Mouse (Mus musculus) spleen, adult 12 weeks (tissue): ENCODE results near the gene Fam78a.

Experiments
- DNase-seq: peaks from one replicate; pipeline ENCODE4 v3.0.0; 2022; ENCODE audit warnings: low spot score

Gene Fam78a

GRCm38 (mm10) chr2:32066005-32066404 is 18.7 kb downstream of the Fam78a start:
- DNase-seq: no peak

GRCm38 (mm10) chr2:32065371-32065791 is 19.3 kb downstream of the Fam78a start:
- DNase-seq: no peak

DNA sequence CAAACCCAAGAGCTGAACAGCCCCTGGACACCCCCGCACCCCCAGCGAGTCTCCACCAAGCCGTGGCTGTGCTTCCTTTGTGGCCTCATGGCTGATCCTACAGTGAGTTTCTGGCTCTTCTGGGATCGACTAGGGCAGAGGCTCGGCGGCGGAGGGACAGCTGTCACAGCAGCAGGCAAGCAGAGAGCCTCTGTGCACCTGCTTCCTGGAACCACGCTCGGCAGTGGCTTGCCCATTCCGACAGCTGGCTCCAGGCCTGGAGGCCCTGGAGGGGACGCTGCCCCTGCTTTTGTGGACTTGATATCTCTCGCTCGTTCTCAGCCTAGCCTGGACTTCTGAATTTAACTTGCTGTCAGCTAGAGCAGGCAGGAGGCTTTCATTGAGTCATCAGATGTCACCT is 19.7 kb downstream of the Fam78a start:
- DNase-seq: no peak

GRCm38 (mm10) chr2:32063451-32064151 is 21.1 kb downstream of the Fam78a start:
- no peak for DNase-seq

GRCm38 (mm10) chr2:32062626-32063410 is 21.8 kb downstream of the Fam78a start:
- DNase-seq: no peak

DNA sequence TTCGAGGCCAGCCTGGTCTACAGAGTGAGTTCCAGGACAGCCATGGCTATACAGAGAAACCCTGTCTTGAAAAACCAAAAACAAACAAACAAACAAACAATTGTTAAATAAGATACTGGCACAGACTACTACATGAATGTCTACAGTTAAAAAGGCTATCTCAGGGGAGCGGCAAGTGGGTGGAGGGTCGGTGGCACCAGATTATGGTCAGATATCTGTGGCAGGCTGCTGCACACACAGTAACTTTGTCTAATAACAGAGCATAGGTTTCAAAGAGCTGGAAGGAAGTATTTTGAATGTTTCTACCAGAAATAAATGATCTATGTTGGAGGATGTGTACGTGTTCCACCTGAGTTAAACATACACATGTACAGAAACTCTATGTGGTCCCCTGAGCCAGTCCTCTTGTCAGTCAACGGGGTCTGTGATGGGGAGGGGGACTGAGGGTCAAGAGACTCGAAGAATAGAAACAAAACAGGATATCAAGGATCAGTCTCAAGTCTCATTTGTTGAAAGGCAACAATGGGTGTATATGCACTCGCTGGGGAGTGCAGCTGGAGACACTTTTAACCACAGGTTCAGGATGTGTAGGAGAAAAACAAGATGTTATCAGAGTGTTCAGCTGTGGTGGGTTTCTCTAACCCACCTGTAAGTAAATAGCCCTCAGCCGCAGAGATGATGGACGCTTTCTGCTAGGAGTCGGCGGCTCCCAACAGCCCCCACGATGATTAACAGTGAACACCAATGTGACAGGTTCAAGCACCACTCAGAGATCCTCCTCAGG is 22.7 kb downstream of the Fam78a start:
- no peak for DNase-seq

GRCm38 (mm10) chr2:32061189-32061588 is 23.5 kb downstream of the Fam78a start:
- DNase-seq: no peak

GRCm38 (mm10) chr2:32060228-32060805 is 24.3 kb downstream of the Fam78a start:
- DNase-seq: no peak

- no peak for DNase-seq
These were observed 25.0 kb downstream of the Fam78a start for GRCm38 (mm10) chr2:32059613-32060012.

GRCm38 (mm10) chr2:32058716-32059115 is 25.9 kb downstream of the Fam78a start:
- no peak for DNase-seq

DNA sequence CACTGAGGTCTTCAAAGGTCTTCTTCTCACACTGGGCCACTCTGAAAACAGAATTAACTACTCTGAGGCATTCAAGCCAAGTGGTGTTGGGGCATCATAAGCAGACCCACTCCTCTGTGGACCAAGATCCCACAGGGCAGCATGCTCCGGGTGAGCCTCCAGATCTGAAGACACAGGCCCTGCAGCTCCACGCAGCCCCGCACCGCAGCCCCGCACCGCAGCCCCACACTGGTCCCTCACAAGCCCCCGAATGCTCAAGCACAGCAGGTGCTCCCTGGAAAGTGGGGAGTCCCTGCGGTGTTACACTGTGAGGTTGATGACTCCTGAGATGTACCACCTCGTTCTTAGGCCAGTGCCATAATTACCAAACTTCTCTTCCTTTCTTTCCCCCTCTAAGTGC is 26.4 kb downstream of the Fam78a start:
- no peak for DNase-seq

GRCm38 (mm10) chr2:32057794-32058193 is 26.9 kb downstream of the Fam78a start:
- no peak for DNase-seq

GRCm38 (mm10) chr2:32057360-32057759 is 27.3 kb downstream of the Fam78a start:
- no peak for DNase-seq

DNA sequence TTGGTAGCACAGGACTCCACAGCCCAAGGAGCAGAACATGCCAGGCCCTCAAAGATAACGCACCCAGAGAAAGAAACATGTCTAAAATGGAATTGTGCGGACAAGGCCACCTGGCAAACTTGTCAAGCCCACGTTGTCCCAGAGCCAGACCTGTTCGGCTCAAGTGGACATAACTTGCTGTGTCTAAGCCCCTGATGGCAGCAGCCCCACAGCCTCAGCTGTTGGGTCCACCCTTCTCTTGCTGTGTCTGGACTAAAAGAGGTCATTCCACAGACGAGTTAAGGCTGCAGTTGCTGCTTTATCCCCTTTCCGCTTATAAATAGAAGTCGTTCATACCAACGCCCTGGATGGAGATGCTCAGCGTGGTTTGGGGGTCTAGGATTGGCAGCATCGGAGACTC is 28.1 kb downstream of the Fam78a start:
- no peak for DNase-seq

GRCm38 (mm10) chr2:32055357-32055965 is 29.2 kb downstream of the Fam78a start:
- no peak for DNase-seq

GRCm38 (mm10) chr2:32052418-32052817 is 32.2 kb downstream of the Fam78a start:
- no peak for DNase-seq

DNA sequence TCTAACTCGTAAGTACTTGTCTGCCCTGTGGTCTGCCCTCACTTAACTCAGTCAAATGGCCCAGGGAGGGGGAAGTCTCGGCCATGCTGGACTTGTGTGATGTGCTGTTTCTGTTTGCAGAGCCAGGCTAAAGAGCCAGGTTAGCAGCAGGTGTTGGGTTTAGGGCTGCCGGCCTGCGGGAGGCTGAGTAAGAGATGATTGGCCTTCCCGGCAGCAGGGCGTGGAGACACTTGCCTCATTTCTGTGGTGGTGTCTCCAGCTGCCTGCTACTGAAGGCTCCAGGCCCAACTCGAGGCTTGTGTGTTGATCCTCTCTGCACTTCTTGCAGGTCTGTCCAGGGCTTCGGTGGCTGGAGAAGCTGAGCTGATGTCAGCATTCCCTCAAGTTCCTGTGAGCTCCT is 32.9 kb downstream of the Fam78a start:
- no peak for DNase-seq

GRCm38 (mm10) chr2:32047323-32047722 is 37.3 kb downstream of the Fam78a start:
- no peak for DNase-seq

DNA sequence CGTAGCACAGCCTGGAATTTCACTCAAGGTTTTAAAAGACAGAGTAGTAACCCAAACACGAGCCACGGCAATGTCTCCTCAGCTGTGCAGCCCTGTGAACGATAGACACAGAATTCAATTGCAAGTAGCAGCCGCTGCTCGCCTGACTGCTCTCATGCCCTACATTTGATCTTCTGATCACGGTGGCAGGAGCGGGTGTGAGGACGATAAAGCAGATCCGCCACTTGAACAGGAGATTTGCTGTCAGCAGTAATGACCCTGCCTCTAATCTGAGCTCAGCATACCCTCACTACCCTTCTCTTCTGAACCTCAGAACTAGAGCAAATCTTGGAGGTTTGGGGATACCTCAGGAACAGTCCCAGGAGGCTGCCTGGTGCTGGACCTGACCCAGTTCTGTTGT is 38.6 kb downstream of the Fam78a start:
- no peak for DNase-seq

DNA sequence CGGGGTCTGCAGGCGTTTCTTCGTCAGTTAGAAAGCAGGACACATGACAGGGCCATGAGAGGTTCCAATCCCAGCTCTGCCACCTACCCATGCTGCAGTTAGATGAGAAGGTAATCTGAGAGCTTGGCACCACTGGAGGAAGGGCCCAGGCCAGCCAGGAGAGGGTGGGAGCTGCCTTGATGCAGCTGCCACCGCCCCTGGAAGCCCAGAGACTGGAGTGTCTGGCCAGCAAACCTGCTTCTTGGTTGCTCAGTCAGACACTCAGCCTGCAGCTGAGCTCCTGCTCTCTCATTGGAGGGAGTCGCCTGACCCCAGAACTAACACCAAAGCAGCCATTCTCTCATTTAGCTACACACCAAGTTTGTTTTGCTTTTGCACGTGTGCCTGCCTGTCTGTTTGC is 39.3 kb downstream of the Fam78a start:
- no peak for DNase-seq

DNA sequence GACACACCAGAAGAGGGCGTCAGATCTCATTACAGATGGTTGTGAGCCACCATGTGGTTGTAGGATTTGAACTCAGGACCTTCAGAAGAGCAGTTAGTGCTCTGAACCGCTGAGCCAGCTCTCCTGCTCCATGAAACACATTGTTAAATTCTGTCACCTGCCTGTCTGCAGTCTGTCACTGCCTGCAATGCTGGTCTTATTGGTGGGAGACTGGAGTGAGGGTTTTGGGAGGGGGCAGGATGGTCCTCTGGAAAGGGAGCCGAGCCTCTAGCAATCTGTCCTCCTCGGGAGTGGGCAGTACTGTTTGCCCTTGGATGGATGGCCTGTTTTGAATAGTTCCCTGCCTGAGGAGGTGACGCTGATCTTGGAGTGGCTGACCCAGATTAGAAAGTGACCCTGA is 40.8 kb downstream of the Fam78a start:
- no peak for DNase-seq

DNA sequence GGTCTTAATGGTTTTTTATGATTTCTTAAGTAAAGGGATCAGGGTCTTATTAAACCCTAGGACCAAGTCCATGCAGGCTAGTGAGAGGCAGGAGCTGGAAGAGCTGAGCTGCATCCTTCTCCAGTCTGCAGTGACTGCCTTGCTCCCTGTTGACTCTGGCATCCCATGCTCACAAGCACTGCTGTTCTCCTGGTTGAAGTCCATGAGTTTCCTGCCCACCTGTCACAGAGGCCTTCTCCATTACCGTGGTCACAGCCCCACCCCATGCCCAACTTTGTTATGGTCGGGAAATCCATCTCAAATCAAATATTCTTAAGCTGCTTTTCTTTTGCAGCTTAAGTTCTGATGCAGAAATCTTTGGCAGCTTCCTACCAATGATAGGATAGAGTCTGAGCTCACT is 43.6 kb downstream of the Fam78a start:
- no peak for DNase-seq
